Mouse (Mus musculus) thymus, adult 2 months (tissue): Measurements from ENCODE around the gene Ccnf. TPM values are rescaled to one million over a fixed set of nuclear protein-coding genes. Genes with fewer than 3 reads are reported as not detected.

Experiments used
- DNase-seq: peaks from one replicate; pipeline ENCODE4 v3.0.0; 2021
- H3K27ac ChIP-seq: fragments of 200-500 bp; 2 replicates; pipeline ENCODE4 v1.5.1; 2012; ENCODE audit warnings: low read length, control low read depth; ENCODE audit not compliant: control insufficient read depth, insufficient read depth
- H3K27me3 ChIP-seq: fragments of 200-500 bp; 2 replicates; pipeline ENCODE4 v1.6.1; 2012; ENCODE audit warnings: mild to moderate bottlenecking, low read length, moderate library complexity, mixed read lengths; ENCODE audit not compliant: control insufficient read depth, insufficient read depth
- H3K36me3 ChIP-seq: fragments of 200-500 bp; 2 replicates; pipeline ENCODE4 v1.6.1; 2012; ENCODE audit warnings: mild to moderate bottlenecking, low read length, moderate library complexity; ENCODE audit not compliant: control insufficient read depth, insufficient read depth
- H3K4me1 ChIP-seq: fragments of 200-500 bp; replicated peaks from 2 replicates; pipeline ENCODE4 v1.6.1; 2012; ENCODE audit warnings: low read length; ENCODE audit not compliant: control insufficient read depth, insufficient read depth
- H3K4me3 ChIP-seq: fragments of 200-500 bp; 2 replicates; pipeline ENCODE4 v1.5.1; 2012; ENCODE audit warnings: mild to moderate bottlenecking, low read length, control low read depth, moderate library complexity; ENCODE audit not compliant: control insufficient read depth, insufficient read depth
- CTCF ChIP-seq: fragments of 200-500 bp; IDR thresholded peaks from 2 replicates; pipeline ENCODE4 v1.5.1; 2012; ENCODE audit warnings: mild to moderate bottlenecking, control low read depth, low read length, moderate library complexity, borderline replicate concordance; ENCODE audit not compliant: control insufficient read depth, poor library complexity, insufficient read depth; ENCODE audit errors: extremely low read depth
- POLR2A ChIP-seq: fragments of 200-500 bp; IDR thresholded peaks from 2 replicates; pipeline ENCODE4 v1.6.1; 2012; ENCODE audit warnings: mild to moderate bottlenecking, low read length, control low read depth, moderate library complexity; ENCODE audit not compliant: control insufficient read depth, poor library complexity, insufficient read depth; ENCODE audit errors: extremely low read depth
- WGBS: fragments of 180-500 bp; shearing (Covaris S2); methylation state at CpG from one replicate; pipeline ENCODE4 v1.1.7; 2018; 5-methylcytosine and 5-hydroxymethylcytosine counted together
- polyA plus RNA-seq: library from polyadenylated mRNA; depleted of rRNA; stranded (reverse); fragments of >200 nt; gene quantifications from 2 replicates; pipeline ENCODE4 v1.2.3, GENCODE M21; 2012

Ccnf gene
- polyA plus RNA-seq, 1 experiment = 64.5 TPM

GRCm38 (mm10) chr17:24282637-24283036 lies 31.4 kb upstream of the Ccnf start:
- H3K27me3 ChIP-seq = no peaks in the 10 kb centered on the region
- no peaks in the 10 kb centered on the region for H3K4me1 ChIP-seq
- WGBS = 89% methylated on average over 4 of the region's 4 CpGs

GRCm38 (mm10) chr17:24279907-24280306 lies 28.6 kb upstream of the Ccnf start:
- H3K4me1 ChIP-seq = no peaks in the 10 kb centered on the region
- TF ChIP-seq POLR2A (no peak), CTCF (no peak)
- H3K36me3 ChIP-seq = no peaks in the 10 kb centered on the region
- H3K27ac ChIP-seq = no peak overlapping the region
- no peaks in the 10 kb centered on the region for H3K27me3 ChIP-seq
- WGBS = 95% methylated on average over 4 of the region's 4 CpGs
- H3K4me3 ChIP-seq = no peak overlapping the region
- DNase-seq = no peak

More at GRCm38 (mm10) chr17:24282637-24283036, 31.4 kb upstream of the Ccnf start:
- TF ChIP-seq CTCF (no peak), POLR2A (no peak)
- no peak overlapping the region for H3K4me3 ChIP-seq
- no peak overlapping the region for H3K27ac ChIP-seq
- H3K36me3 ChIP-seq = no peaks in the 10 kb centered on the region
- no peak for DNase-seq

GRCm38 (mm10) chr17:24267133-24267532 lies 15.8 kb upstream of the Ccnf start:
- Histone ChIP-seq H3K4me3 (no peak overlapping the region), H3K27ac (no peak overlapping the region), H3K36me3 (no peaks in the 10 kb centered on the region), H3K4me1 (no peaks in the 10 kb centered on the region; the same call in 1 of the 2 replicates), H3K27me3 (no peaks in the 10 kb centered on the region)
- TF ChIP-seq CTCF (no peak), POLR2A (no peak)
- no peak for DNase-seq
- 64% methylated on average over 1 of the region's 1 CpGs for WGBS

GRCm38 (mm10) chr17:24264766-24265165 lies 13.5 kb upstream of the Ccnf start:
- DNase-seq = no peak
- Histone ChIP-seq H3K4me3 (no peak overlapping the region), H3K36me3 (no peaks in the 10 kb centered on the region), H3K4me1 (no peaks in the 10 kb centered on the region; the same call in 1 of the 2 replicates), H3K27me3 (no peaks in the 10 kb centered on the region), H3K27ac (no peak overlapping the region)
- TF ChIP-seq POLR2A (no peak), CTCF (no peak)
- 92% methylated on average over 2 of the region's 2 CpGs for WGBS

- no peak for DNase-seq
- TF ChIP-seq CTCF (no peak), POLR2A (no peak)
- no peaks in the 10 kb centered on the region for H3K27me3 ChIP-seq
- no peaks in the 10 kb centered on the region for H3K4me1 ChIP-seq
- H3K4me3 ChIP-seq = no peak overlapping the region
- H3K27ac ChIP-seq = no peak overlapping the region
- H3K36me3 ChIP-seq = no peaks in the 10 kb centered on the region
- 19% methylated on average over 4 of the region's 4 CpGs for WGBS
Measured at GRCm38 (mm10) chr17:24260516-24260915, 9.2 kb upstream of the Ccnf start.

GRCm38 (mm10) chr17:24259702-24260101 lies 8.4 kb upstream of the Ccnf start:
- no peaks in the 10 kb centered on the region for H3K4me1 ChIP-seq
- H3K27ac ChIP-seq = no peak overlapping the region
- WGBS = 19% methylated on average over 5 of the region's 5 CpGs
- TF ChIP-seq POLR2A = no peak
- no peak for TF ChIP-seq CTCF
- no peaks in the 10 kb centered on the region for H3K27me3 ChIP-seq
- no peak overlapping the region for H3K4me3 ChIP-seq
- no peak for DNase-seq
- no peaks in the 10 kb centered on the region for H3K36me3 ChIP-seq

DNA sequence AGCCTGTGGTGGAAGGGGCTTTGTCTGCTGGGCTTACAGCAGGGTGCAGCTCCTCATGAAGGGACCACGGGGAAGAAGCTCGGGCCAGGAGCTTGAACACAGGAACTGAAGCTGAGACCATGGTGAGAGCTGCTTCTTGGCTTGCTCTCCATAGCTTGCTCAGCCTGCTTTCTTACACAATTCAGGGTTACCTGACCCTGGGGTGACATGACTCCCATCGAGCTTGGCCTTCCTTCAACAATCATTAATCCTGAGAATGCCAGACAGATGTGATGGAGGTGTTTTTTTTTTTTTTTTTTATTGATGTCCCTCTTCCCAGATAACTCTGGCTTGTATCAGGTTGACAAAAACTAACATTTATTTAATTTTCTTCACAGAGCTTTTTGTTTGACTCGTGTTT lies 7.7 kb upstream of the Ccnf start:
- DNase-seq = no peak
- Histone ChIP-seq H3K4me1 (no peaks in the 10 kb centered on the region), H3K27ac (no peak overlapping the region)

More for the DNA sequence above, 7.7 kb upstream of the Ccnf start:
- Histone ChIP-seq H3K27me3 (no peaks in the 10 kb centered on the region), H3K36me3 (no peaks in the 10 kb centered on the region), H3K4me3 (no peak overlapping the region)
- 50% methylated on average over 4 of the region's 4 CpGs for WGBS
- TF ChIP-seq POLR2A (no peak), CTCF (no peak)
